Mouse (Mus musculus) neural tube, embryonic 10.5 days (tissue): ENCODE measurements around the gene Tst.
A peak's percentile ranks its signal among the peaks of the same experiment; 100 is the strongest.

Experiments used
- DNase-seq: peaks from one replicate; pipeline ENCODE4 v3.0.0-alpha.2; 2017; ENCODE audit warnings: low spot score; ENCODE audit errors: extremely low spot score

Tst gene

DNA sequence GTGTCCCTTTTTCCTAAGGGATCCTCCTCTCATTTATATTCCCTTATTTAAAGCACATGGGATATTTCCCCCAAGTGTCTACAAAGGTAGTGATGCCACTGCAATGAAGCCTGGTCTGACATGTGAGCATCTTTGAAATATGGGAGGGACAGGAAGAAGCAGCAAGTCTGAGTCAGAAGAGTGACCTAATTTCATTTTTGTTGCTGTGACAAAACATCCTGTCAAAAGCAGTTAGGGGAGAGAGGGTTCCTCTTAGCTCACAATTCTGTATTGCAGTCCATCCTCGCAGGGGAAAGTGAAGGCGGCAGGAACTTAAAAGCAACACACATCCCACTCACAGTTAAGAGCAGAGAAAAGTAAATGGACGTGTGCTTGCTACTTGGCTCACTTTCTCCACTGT lies 14.9 kb downstream of the Tst start:
- no peak for DNase-seq

GRCm38 (mm10) chr15:78385564-78385963 lies 20.1 kb downstream of the Tst start:
- no peak for DNase-seq

DNA sequence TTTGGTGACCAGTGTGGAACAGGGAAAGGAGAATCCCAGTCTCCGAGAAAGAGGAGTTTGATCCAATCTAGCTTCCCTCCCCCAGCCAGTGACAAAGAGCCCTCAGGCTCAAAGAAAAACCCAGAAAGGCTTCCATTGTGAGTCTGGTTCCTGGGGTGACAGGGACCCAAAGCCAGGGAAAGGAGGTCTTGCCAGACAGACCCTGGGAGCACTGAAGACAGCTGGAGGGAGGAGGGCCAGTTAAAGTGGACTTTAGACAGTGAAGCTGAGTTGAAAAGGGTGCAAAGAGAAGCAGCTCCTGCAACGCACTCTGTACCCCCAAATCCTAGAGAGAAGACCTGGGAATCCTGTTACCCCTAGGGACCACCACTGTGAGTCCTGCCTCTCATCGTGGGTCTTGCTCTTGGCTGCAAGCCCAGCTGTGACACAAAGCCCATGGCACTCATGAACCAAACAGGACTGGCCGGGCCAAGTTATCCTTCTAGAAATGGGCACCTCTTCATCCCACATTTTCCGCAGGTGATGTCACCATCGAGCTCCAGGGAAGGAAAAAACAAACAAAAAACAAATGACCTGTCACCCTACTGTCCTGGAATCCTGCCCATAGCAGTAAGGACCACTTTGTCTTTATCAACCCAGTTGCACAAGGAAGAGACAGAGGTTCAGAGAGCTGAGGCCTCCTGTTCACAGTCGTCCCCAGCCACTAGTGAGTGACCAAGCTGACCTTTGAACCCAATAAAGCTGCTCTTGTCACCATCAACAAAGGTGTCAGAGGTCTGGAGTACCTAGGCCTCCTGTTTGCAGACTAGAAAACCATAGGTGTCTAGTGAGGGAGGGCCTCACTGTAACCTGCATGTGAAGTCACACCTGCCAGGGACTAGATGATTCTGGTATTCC lies 21.2 kb downstream of the Tst start:
- no peak for DNase-seq

DNA sequence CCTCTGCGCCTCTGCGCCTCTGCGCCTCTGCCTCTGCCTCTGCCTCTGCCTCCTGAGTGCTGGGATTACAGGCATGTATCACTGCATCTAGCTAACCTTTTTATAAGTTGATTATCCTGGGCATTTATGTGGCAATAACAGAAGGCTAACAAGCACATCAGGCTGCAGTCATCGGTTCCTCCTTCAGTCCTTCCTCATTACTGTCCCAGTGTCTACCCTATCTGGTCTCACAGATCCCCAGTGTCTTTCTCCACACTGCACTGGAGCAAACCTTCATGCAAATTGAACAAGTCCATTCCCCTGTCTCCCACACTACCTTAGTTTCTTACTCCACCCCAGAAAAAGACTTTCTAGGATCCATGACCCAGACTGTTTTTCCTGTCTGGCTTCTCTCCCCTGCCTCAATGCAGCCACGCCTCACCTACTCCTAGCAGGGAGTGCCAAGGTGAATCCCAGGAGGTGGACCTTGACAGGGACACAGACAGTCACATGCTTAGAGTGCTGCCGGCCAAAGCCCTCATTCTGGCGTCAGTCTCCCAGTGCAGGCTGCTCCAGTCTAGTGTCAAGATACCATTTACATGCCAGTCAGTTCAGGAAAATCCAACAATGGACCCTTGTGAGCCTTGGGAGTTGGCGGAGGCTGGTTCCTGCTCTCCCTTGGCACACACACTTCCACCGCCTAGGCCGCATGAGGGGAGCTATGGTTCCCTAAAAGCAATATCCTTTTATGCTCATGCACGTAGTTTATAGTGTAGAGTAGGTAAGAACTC lies 22.1 kb downstream of the Tst start:
- no peak for DNase-seq

- DNase-seq, result no peak
Measured at GRCm38 (mm10) chr15:78382115-78382514, 23.6 kb downstream of the Tst start.

- no peak for DNase-seq
Measured at GRCm38 (mm10) chr15:78380741-78381140, 25.0 kb downstream of the Tst start.

GRCm38 (mm10) chr15:78380208-78380607 lies 25.5 kb downstream of the Tst start:
- no peak for DNase-seq

- DNase-seq, result no peak
Measured at GRCm38 (mm10) chr15:78378556-78378955, 27.2 kb downstream of the Tst start.

DNA sequence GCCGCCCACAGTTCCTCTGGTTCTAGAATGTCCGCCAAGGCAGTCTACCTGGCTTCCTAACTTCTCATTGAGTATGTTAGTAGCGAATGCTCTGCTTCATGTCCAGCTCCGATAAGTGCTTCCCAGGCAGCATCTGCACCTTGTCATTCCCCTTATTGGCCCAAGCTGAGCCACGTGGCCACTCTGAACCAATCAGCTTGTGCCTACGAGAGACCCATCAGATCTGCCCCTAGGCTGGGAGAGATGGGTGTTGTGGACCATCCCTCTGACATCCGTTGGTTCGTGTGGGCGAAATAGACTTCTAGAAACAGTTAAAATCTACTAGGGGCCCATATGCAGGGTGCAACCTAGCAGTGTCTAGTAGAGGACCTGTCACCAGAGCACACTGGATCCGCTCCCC lies 27.8 kb downstream of the Tst start:
- no peak for DNase-seq

DNA sequence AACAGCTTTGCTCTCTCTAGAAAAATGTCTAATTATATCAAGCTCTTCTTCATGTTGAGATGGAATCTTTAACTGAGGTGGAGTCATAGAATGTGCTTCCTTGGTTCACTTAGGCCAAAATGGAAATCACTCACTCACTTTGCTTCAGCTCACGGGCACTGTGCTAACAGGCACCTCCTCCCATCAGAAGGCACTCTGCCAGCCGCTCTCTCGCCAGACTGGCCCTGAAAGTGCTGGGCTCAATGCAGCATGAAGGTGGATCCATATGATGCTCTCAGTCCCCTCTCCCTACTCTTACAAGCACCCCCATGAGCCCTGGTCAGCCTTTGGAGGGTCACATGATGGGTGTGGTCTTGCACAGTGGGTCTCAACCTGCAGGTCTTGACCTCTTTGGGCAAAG lies 31.5 kb downstream of the Tst start:
- no peak for DNase-seq

DNA sequence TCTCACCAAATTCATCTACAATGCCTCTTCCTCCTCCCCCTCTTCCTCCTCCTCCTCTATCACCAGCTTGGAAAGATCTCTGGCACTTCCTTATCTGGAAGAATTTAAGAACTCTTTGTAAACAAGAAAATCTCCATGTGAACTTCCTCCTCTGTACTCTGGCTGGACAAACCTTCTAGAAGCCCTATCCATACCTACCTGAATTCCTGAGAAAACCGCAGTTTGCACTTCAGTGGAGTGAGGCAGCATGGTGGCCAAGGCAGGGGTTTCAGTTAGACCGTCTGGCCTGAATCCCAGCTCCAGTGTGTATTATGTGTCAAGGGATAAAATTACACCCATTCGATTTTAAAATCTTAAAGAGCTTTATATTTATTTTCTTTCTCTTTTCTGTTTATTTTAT lies 32.9 kb downstream of the Tst start:
- no peak for DNase-seq

GRCm38 (mm10) chr15:78369641-78370040 lies 36.1 kb downstream of the Tst start:
- DNase-seq, result no peak

GRCm38 (mm10) chr15:78368926-78369346 lies 36.8 kb downstream of the Tst start:
- DNase-seq, result peak; percentile 52

GRCm38 (mm10) chr15:78367811-78368210 lies 37.9 kb downstream of the Tst start:
- DNase-seq, result no peak

GRCm38 (mm10) chr15:78366875-78367274 lies 38.8 kb downstream of the Tst start:
- DNase-seq, result no peak

- DNase-seq, result no peak
Measured at GRCm38 (mm10) chr15:78365916-78366315, 39.8 kb downstream of the Tst start.

- DNase-seq, result no peak
Measured at GRCm38 (mm10) chr15:78355548-78355947, 50.2 kb downstream of the Tst start.

- DNase-seq, result peak; percentile 30
Measured at GRCm38 (mm10) chr15:78354958-78355357, 50.7 kb downstream of the Tst start.

DNA sequence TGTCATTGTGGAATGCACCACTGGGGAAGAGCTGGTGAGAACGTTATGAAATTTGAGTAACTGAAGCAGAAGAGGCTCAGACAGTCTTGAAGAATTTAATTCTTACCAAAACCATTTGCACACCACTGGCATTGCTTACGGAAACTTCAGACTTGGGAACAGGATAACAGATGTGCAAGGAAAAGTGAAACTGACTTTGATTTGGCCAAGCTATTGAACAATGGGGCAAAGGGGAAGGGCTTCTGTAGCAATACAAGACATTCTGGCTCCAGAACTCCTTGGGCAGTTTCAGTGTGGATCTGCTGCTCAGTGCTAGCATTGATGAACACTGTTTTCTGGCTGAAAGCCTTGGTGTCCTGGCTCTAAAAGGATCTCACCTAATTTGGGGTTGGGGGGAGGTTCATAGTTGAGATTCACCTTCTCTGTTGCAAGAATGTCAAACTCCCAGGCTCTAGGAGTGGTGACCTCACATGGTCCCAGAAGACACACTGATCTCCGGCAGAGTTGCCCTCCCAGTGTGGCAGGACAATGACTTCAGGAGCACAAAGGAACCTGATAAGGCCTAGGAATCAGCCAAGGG lies 54.0 kb downstream of the Tst start:
- no peak for DNase-seq
